Mouse (Mus musculus) cerebellum, adult 2 months (tissue): ENCODE measurements around the gene Pms2. TPM values are rescaled to one million over a fixed set of nuclear protein-coding genes. Genes with fewer than 3 reads are reported as not detected.

Experiments used
- DNase-seq, 2 experiments: peaks; one replicate each; pipeline ENCODE4 v3.0.0; 2021
- H3K27ac ChIP-seq: fragments of 200-500 bp; 2 replicates; pipeline ENCODE4 v1.5.1; 2012; ENCODE audit warnings: low read length, control low read depth, inconsistent platforms; ENCODE audit not compliant: insufficient read depth
- H3K27me3 ChIP-seq: fragments of 200-500 bp; 2 replicates; pipeline ENCODE4 v1.6.1; 2012; ENCODE audit warnings: inconsistent platforms, mild to moderate bottlenecking, low read length, moderate library complexity; ENCODE audit not compliant: control insufficient read depth, insufficient read depth
- H3K4me1 ChIP-seq: fragments of 200-500 bp; 2 replicates; pipeline ENCODE4 v1.6.1; 2011; ENCODE audit warnings: low read length; ENCODE audit not compliant: control insufficient read depth, insufficient read depth
- H3K4me3 ChIP-seq: fragments of 200-500 bp; replicated peaks from 2 replicates; pipeline ENCODE3; 2011; ENCODE audit warnings: mild to moderate bottlenecking, low read depth, low read length, control low read depth; ENCODE audit not compliant: insufficient read depth
- CTCF ChIP-seq: fragments of 200-500 bp; IDR thresholded peaks from 2 replicates; pipeline ENCODE4 v1.5.1; 2011; ENCODE audit warnings: low read depth, mild to moderate bottlenecking, control low read depth, low read length, moderate library complexity, borderline replicate concordance; ENCODE audit not compliant: insufficient read depth
- POLR2A ChIP-seq: fragments of 200-500 bp; IDR thresholded peaks from 2 replicates; pipeline ENCODE4 v1.6.1; 2011; ENCODE audit warnings: low read length, control low read depth, borderline replicate concordance; ENCODE audit not compliant: insufficient read depth
- WGBS: fragments of 180-500 bp; shearing (Covaris S2); methylation state at CpG from one replicate; pipeline ENCODE4 v1.1.7; 2018; 5-methylcytosine and 5-hydroxymethylcytosine counted together
- polyA plus RNA-seq: library from polyadenylated mRNA; depleted of rRNA; stranded (reverse); fragments of >200 nt; gene quantifications from 2 replicates; pipeline ENCODE4 v1.2.3, GENCODE M21; 2012

The Pms2 gene
- polyA plus RNA-seq, 1 experiment, result 17.2 TPM

GRCm38 (mm10) chr5:143965586-143966345 is 56.0 kb downstream of the Pms2 start:
- no peak overlapping the region for H3K4me3 ChIP-seq
- TF ChIP-seq POLR2A, result no peak
- no peak for TF ChIP-seq CTCF

GRCm38 (mm10) chr5:143966671-143967070 is 56.9 kb downstream of the Pms2 start:
- TF ChIP-seq CTCF (no peak), POLR2A (no peak)
- Histone ChIP-seq H3K27ac (no peak overlapping the region), H3K4me1 (no peaks in the 10 kb centered on the region), H3K27me3 (no peaks in the 10 kb centered on the region), H3K4me3 (no peak overlapping the region)
- DNase-seq, result no peak
- WGBS, result 87% methylated on average over 12 of the region's 12 CpGs

More at GRCm38 (mm10) chr5:143965586-143966345, 56.0 kb downstream of the Pms2 start:
- H3K4me1 ChIP-seq, result no peaks in the 10 kb centered on the region
- no peak for DNase-seq
- 79% methylated on average over 12 of the region's 12 CpGs for WGBS
- H3K27ac ChIP-seq, result no peak overlapping the region
- H3K27me3 ChIP-seq, result no peaks in the 10 kb centered on the region

GRCm38 (mm10) chr5:143972628-143973027 is 62.9 kb downstream of the Pms2 start:
- TF ChIP-seq CTCF (no peak), POLR2A (no peak)
- H3K4me3 ChIP-seq, result no peak overlapping the region

GRCm38 (mm10) chr5:143974931-143975630 is 65.3 kb downstream of the Pms2 start:
- TF ChIP-seq POLR2A (no peak), CTCF (peak; percentile 87)
- no peak overlapping the region for H3K4me3 ChIP-seq
- H3K4me1 ChIP-seq, result no peaks in the 10 kb centered on the region; the same call in 1 of the 2 replicates
- peak; percentile 50 to 57 for DNase-seq
- no peaks in the 10 kb centered on the region for H3K27me3 ChIP-seq
- no peak overlapping the region for H3K27ac ChIP-seq
- WGBS, result 47% methylated on average over 4 of the region's 4 CpGs

More at GRCm38 (mm10) chr5:143972628-143973027, 62.9 kb downstream of the Pms2 start:
- Histone ChIP-seq H3K27me3 (no peaks in the 10 kb centered on the region), H3K4me1 (no peaks in the 10 kb centered on the region; the same call in 1 of the 2 replicates), H3K27ac (no peak overlapping the region)
- no peak for DNase-seq
- 71% methylated on average over 3 of the region's 3 CpGs for WGBS

- TF ChIP-seq CTCF (no peak), POLR2A (no peak)
- no peak for DNase-seq
- H3K4me3 ChIP-seq, result no peak overlapping the region
- H3K27ac ChIP-seq, result no peak overlapping the region
- H3K4me1 ChIP-seq, result no peaks in the 10 kb centered on the region; the same call in 1 of the 2 replicates
- WGBS, result 30% methylated on average over 2 of the region's 2 CpGs
- no peaks in the 10 kb centered on the region for H3K27me3 ChIP-seq
These were observed 65.8 kb downstream of the Pms2 start for GRCm38 (mm10) chr5:143975631-143975933.

- TF ChIP-seq POLR2A (no peak), CTCF (no peak)
- no peak overlapping the region for H3K27ac ChIP-seq
- no peaks in the 10 kb centered on the region for H3K27me3 ChIP-seq
- H3K4me3 ChIP-seq, result no peak overlapping the region
- peaks cover 5% of the 10 kb centered on the region for H3K4me1 ChIP-seq
- WGBS, result 89% methylated on average over 11 of the region's 11 CpGs
- DNase-seq, result no peak
These were observed 66.5 kb downstream of the Pms2 start for GRCm38 (mm10) chr5:143976232-143976631.

- no peaks in the 10 kb centered on the region for H3K27me3 ChIP-seq
- 81% methylated on average over 16 of the region's 16 CpGs for WGBS
- H3K4me3 ChIP-seq, result no peak overlapping the region
- no peak for DNase-seq
- H3K4me1 ChIP-seq, result peaks cover 5% of the 10 kb centered on the region
- no peak overlapping the region for H3K27ac ChIP-seq
- TF ChIP-seq CTCF (no peak), POLR2A (no peak)
These were observed 67.1 kb downstream of the Pms2 start for GRCm38 (mm10) chr5:143976726-143977431.
